Mouse (Mus musculus): ENCODE data around the gene Lnpk.

The Lnpk gene

GRCm38 (mm10) chr2:74578843-74579489 is at the start of gene Lnpk:
Gene Lnpk (minus strand): TSS chr2:74579435.
- DNase-seq, result peak; percentile 95

- no peak for DNase-seq
These were observed 41.1 kb upstream of the Lnpk start for GRCm38 (mm10) chr2:74620368-74620767.

- DNase-seq, result no peak
These were observed 40.5 kb upstream of the Lnpk start for GRCm38 (mm10) chr2:74619676-74620246.

- DNase-seq, result no peak
These were observed 38.5 kb upstream of the Lnpk start for GRCm38 (mm10) chr2:74617706-74618105.

GRCm38 (mm10) chr2:74611406-74611805 is 32.2 kb upstream of the Lnpk start:
- DNase-seq, result no peak

- no peak for DNase-seq
These were observed 30.1 kb upstream of the Lnpk start for GRCm38 (mm10) chr2:74609350-74609749.

- DNase-seq, result no peak
These were observed 27.0 kb upstream of the Lnpk start for GRCm38 (mm10) chr2:74606087-74606760.

- DNase-seq, result no peak
These were observed 24.8 kb upstream of the Lnpk start for GRCm38 (mm10) chr2:74604011-74604410.

GRCm38 (mm10) chr2:74602483-74602882 is 23.2 kb upstream of the Lnpk start:
- DNase-seq, result no peak

GRCm38 (mm10) chr2:74597169-74597568 is 17.9 kb upstream of the Lnpk start:
- DNase-seq, result no peak

GRCm38 (mm10) chr2:74596094-74596493 is 16.9 kb upstream of the Lnpk start:
- DNase-seq, result no peak

- peak; percentile 28 for DNase-seq
These were observed 941 bp downstream of the Lnpk start for GRCm38 (mm10) chr2:74578146-74578842.

- no peak for DNase-seq
These were observed 8.8 kb downstream of the Lnpk start for GRCm38 (mm10) chr2:74570390-74570789.

GRCm38 (mm10) chr2:74559822-74560221 is 19.4 kb downstream of the Lnpk start:
- no peak for DNase-seq

- no peak for DNase-seq
These were observed 20.1 kb downstream of the Lnpk start for GRCm38 (mm10) chr2:74559092-74559491.

GRCm38 (mm10) chr2:74557451-74557850 is 21.8 kb downstream of the Lnpk start:
- no peak for DNase-seq

- no peak for DNase-seq
These were observed 27.3 kb downstream of the Lnpk start for GRCm38 (mm10) chr2:74551929-74552328.

- DNase-seq, result no peak
These were observed 30.9 kb downstream of the Lnpk start for GRCm38 (mm10) chr2:74548306-74548705.

GRCm38 (mm10) chr2:74508302-74508701 is 70.9 kb downstream of the Lnpk start:
- DNase-seq, result no peak

- DNase-seq, result no peak
These were observed 72.8 kb downstream of the Lnpk start for GRCm38 (mm10) chr2:74506439-74506838.

- no peak for DNase-seq
These were observed 78.9 kb downstream of the Lnpk start for GRCm38 (mm10) chr2:74500307-74500706.

- DNase-seq, result no peak
These were observed 81.4 kb downstream of the Lnpk start for GRCm38 (mm10) chr2:74497851-74498250.

- no peak for DNase-seq
These were observed 87.8 kb downstream of the Lnpk start for GRCm38 (mm10) chr2:74491426-74491825.

GRCm38 (mm10) chr2:74490186-74490585 is 89.0 kb downstream of the Lnpk start:
- DNase-seq, result no peak
